Mouse (Mus musculus) limb, embryonic 15.5 days (tissue): ENCODE measurements around the gene Cox4i2. TPM values are rescaled to one million over a fixed set of nuclear protein-coding genes. Genes with fewer than 3 reads are reported as not detected.
A peak's percentile ranks its signal among the peaks of the same experiment; 100 is the strongest.

ENCODE experiments used
- ATAC-seq: fragments of 200-750 bp; cut with Nextera tagmentation; 2 replicates; pipeline ENCODE4 v1.8.0; 2017; ENCODE audit warnings: low read depth, moderate TSS enrichment; ENCODE audit not compliant: insufficient number of reproducible peaks, low FRiP score, low TSS enrichment
- H3K27ac ChIP-seq: fragments of 300-500 bp; sonication (generic); 2 replicates; pipeline ENCODE4 v1.5.1; 2015; ENCODE audit warnings: moderate library complexity, mild to moderate bottlenecking, inconsistent platforms
- H3K27me3 ChIP-seq: fragments of 300-500 bp; sonication (generic); 2 replicates; pipeline ENCODE4 v1.6.1; 2015; ENCODE audit warnings: inconsistent platforms
- H3K36me3 ChIP-seq: fragments of 300-500 bp; sonication (generic); 2 replicates; pipeline ENCODE4 v1.6.1; 2015; ENCODE audit warnings: inconsistent platforms
- H3K4me1 ChIP-seq: fragments of 300-500 bp; sonication (generic); 2 replicates; pipeline ENCODE4 v1.6.1; 2015; ENCODE audit warnings: inconsistent platforms
- H3K4me2 ChIP-seq: fragments of 300-500 bp; sonication (generic); 2 replicates; pipeline ENCODE4 v1.6.1; 2015; ENCODE audit warnings: mild to moderate bottlenecking, inconsistent platforms
- H3K4me3 ChIP-seq: fragments of 300-500 bp; sonication (generic); 2 replicates; pipeline ENCODE4 v1.5.1; 2015; ENCODE audit warnings: mild to moderate bottlenecking, inconsistent platforms
- H3K9ac ChIP-seq: fragments of 300-500 bp; sonication (generic); 2 replicates; pipeline ENCODE4 v1.6.1; 2015; ENCODE audit warnings: inconsistent platforms
- H3K9me3 ChIP-seq: fragments of 300-500 bp; sonication (generic); 2 replicates; pipeline ENCODE4 v1.6.1; 2016; ENCODE audit warnings: inconsistent platforms
- WGBS: fragments of 180-500 bp; shearing (Covaris S2); methylation state at CpG from one replicate; pipeline ENCODE4 v1.1.7; 2015; 5-methylcytosine and 5-hydroxymethylcytosine counted together
- polyA plus RNA-seq: library from polyadenylated mRNA; unstranded; fragments of >200 nt; fragmentation: Nextera tagmentation; extraction: Ambion mirVana; gene quantifications from 2 replicates; pipeline ENCODE4 v1.2.1, GENCODE M21; 2015

Cox4i2 gene
- polyA plus RNA-seq, 1 experiment from 2014 or later, result 33.9 TPM

DNA sequence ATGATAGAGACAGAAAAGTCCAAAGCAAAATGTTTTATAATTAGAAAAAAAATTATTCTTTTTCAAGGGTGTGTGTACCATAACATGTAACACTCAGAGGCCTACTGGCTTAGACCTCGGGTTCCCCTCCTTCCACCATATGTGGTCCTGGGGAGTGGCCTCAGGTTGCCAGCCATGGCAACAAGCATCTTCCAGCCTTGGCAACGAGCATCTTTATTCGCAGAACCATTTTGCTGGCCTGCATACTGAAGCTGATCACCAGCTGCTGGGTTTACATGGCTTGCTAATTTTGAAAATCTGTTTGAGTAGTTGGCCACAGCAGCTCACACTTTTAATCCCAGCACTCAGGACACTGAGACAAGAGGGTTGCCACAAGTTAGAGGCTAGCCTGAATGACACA is 22.0 kb downstream of the Cox4i2 start:
- Histone ChIP-seq H3K27ac (no peak overlapping the region), H3K9ac (no peak overlapping the region), H3K4me1 (0 out of 2 replicates have a peak, but pooled peaks cover 4% of the 10 kb centered on the region), H3K4me2 (no peak overlapping the region), H3K4me3 (no peak overlapping the region), H3K27me3 (no peaks in the 10 kb centered on the region), H3K36me3 (peaks cover 17% of the 10 kb centered on the region), H3K9me3 (no peaks in the 10 kb centered on the region)
- WGBS, result 80% methylated on average over 3 of the region's 3 CpGs
- no peak for ATAC-seq

DNA sequence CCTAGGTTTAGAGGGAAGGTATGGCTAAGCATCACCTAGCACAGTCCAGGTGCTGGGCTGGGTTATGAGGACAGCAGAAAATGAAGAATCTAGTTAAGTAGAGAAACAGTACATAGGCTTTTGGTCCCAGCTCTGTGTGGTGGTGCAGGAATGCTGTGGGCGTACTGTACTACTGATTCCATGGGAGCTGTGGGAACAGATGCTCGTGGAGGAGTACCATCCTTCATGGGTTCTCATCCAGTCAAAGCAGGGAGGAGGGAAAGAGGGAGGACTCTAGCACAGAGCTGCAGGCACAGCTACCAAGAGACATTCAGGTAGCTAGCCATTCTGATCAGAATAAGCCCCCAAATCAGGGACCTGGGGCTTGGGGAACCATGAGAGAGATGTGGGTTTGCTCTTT is 22.5 kb downstream of the Cox4i2 start:
- H3K9me3 ChIP-seq, result no peaks in the 10 kb centered on the region
- no peak overlapping the region for H3K27ac ChIP-seq
- H3K36me3 ChIP-seq, result peaks cover 21% of the 10 kb centered on the region
- no peak overlapping the region for H3K9ac ChIP-seq
- no peak overlapping the region for H3K4me3 ChIP-seq
- WGBS, result 77% methylated on average over 2 of the region's 2 CpGs
- ATAC-seq, result no peak
- H3K4me2 ChIP-seq, result no peak overlapping the region
- no peaks in the 10 kb centered on the region for H3K27me3 ChIP-seq
- 0 out of 2 replicates have a peak, but pooled peaks cover 9% of the 10 kb centered on the region for H3K4me1 ChIP-seq

DNA sequence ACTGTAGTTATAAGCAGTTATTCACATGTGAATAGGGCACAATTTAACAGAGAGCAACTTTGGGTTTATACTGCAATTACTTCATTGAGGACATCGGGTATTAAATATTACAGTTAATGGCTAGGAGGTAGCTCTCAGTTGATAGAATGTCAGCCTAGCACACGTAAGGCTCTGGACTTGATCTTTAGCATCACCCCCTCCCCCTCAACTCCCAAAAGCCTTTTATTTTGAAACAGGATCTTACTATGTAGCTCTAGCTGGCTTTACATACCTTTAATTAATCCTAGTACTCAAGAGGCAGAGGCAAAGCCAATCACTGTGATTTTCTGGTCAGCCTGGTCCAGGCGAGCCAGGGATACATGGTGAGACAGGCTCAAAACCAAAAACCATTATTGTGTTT is 23.1 kb downstream of the Cox4i2 start:
- Histone ChIP-seq H3K27me3 (no peaks in the 10 kb centered on the region), H3K4me3 (no peak overlapping the region), H3K4me1 (0 out of 2 replicates have a peak, but pooled peaks cover 11% of the 10 kb centered on the region), H3K27ac (no peak overlapping the region), H3K9me3 (no peaks in the 10 kb centered on the region), H3K36me3 (peaks cover 25% of the 10 kb centered on the region), H3K4me2 (no peak overlapping the region), H3K9ac (no peak overlapping the region)
- 79% methylated on average over 3 of the region's 3 CpGs for WGBS
- no peak for ATAC-seq

DNA sequence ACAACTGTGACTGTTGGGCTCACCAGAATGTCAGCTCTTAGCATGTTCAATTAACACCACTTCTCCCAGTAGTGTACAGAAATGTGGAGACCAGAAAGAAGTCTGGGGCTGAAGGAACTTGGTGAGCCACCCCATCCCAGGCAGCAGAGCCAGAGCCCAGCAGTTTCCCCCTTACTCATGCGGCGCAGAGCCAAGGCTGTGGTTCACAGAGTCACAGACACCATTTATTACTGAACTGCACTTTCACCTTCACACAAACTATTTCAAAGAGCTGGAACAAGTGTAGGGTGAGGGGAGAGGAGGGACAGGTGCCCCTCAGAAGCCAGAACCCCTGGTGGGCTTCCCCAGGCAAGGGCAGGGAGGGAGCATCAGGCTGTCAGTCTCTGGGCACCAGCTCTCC is 26.5 kb downstream of the Cox4i2 start:
- no peaks in the 10 kb centered on the region for H3K27me3 ChIP-seq
- H3K4me1 ChIP-seq, result peaks cover 18% of the 10 kb centered on the region
- no peak overlapping the region for H3K27ac ChIP-seq
- H3K9ac ChIP-seq, result no peak overlapping the region
- no peak for ATAC-seq
- no peak overlapping the region for H3K4me2 ChIP-seq
- no peak overlapping the region for H3K4me3 ChIP-seq
- H3K36me3 ChIP-seq, result peaks cover 32% of the 10 kb centered on the region
- WGBS, result 84% methylated on average over 2 of the region's 2 CpGs
- H3K9me3 ChIP-seq, result no peaks in the 10 kb centered on the region

DNA sequence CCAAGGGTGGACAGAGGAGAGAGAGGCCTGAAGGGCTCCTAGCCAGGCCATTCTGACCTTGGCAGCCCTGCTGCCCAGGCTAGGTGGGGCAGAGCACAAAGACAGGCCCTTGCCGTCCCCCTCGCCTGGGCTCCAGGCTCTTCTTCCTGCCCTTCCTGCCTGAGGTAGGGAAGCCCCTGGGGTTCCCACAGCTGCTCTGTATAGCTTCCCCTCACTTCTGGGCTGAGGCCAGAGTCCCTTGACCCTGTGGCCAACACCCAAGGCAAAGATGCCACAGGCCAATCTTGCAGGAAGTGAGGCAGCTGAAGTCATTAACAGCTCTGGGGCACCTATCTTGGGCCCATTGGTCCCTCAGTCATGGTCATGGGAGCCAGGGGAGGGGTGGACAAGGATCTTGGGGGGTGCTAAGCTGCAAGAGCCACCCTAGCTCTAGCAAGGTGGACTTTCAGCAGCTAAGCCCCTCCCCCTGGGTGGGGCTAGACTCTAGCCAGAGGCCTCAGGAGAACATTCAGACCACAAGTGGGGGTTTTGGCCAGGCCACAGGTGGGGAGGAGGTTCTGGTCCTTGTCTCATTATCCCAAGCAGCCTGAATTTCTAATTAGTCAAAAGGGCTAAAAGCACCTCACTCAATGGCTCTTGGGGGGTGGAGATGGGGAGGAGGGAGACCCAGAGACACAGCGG is 27.2 kb downstream of the Cox4i2 start:
- no peak overlapping the region for H3K9ac ChIP-seq
- no peaks in the 10 kb centered on the region for H3K9me3 ChIP-seq
- H3K27ac ChIP-seq, result no peak overlapping the region
- no peaks in the 10 kb centered on the region for H3K27me3 ChIP-seq
- H3K4me2 ChIP-seq, result no peak overlapping the region
- H3K36me3 ChIP-seq, result peaks cover 32% of the 10 kb centered on the region
- ATAC-seq, result no peak
- peaks cover 25% of the 10 kb centered on the region for H3K4me1 ChIP-seq
- H3K4me3 ChIP-seq, result no peak overlapping the region
- WGBS, result 93% methylated on average over 3 of the region's 3 CpGs

DNA sequence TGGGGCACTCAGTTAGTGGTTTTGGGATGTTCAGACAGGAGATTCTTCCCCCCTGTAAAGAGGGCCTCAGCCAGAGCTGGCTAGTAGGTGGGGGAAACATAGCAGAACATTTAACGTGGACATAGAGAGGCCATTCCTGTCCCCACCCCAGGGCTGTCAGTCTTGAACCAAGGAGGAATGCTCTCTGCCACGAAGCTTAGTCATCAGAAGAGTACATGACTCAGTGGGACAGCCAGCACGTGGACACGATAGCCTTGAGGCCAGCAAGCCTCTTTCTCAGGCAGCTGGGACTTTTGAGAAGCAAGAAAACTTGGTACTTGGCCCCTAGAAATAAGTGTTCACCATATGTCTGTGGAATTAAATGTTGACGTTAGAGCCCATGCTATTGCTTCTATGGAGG is 28.7 kb downstream of the Cox4i2 start:
- Histone ChIP-seq H3K4me2 (no peak overlapping the region), H3K4me3 (no peak overlapping the region), H3K4me1 (peaks cover 24% of the 10 kb centered on the region), H3K36me3 (peaks cover 32% of the 10 kb centered on the region), H3K9ac (no peak overlapping the region), H3K27me3 (no peaks in the 10 kb centered on the region), H3K27ac (no peak overlapping the region), H3K9me3 (no peaks in the 10 kb centered on the region)
- 76% methylated on average over 5 of the region's 5 CpGs for WGBS
- ATAC-seq, result no peak

DNA sequence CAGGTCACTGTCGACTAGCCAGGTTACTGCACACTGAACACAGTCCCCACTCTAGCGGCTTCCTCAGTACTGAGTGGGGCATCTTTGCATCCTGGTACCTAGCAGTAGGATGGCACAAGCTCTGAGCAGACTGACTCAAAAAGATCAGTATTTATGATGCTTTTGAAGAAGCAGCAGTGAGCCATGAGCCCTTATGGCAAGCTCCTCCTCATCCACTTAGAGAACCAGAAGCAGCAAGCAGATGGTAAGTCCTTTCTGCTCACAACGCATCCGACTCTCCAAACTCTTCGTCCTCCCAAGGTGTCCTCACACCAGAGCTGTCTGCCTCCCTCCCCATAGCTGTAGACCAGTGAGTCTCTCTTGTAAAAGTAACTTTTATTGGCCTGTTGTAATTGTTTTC is 29.3 kb downstream of the Cox4i2 start:
- H3K4me1 ChIP-seq, result peaks cover 24% of the 10 kb centered on the region
- H3K4me3 ChIP-seq, result no peak overlapping the region
- no peak for ATAC-seq
- H3K9me3 ChIP-seq, result no peaks in the 10 kb centered on the region
- H3K27ac ChIP-seq, result no peak overlapping the region
- WGBS, result 87% methylated on average over 5 of the region's 5 CpGs
- no peaks in the 10 kb centered on the region for H3K27me3 ChIP-seq
- H3K4me2 ChIP-seq, result no peak overlapping the region
- no peak overlapping the region for H3K9ac ChIP-seq
- peaks cover 32% of the 10 kb centered on the region for H3K36me3 ChIP-seq

DNA sequence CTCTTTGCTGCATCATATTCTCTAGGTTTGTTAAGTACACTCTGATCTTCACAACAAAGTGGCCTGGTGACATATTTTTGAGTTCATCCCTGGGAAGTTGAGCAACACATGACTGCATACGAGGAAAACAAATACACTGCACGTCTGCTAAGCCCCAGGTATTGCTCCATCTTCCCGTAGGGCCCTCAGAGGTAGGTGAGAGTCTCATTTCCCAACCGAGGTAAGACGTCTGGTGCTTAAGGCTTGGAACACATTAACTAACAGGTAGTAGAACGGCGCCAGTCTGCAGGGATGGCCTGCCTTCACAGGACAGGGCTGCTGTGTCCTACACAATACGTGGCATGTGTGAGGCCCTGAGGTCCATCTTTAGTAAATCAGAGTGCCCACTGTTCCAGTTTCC is 30.7 kb downstream of the Cox4i2 start:
- no peak for ATAC-seq
- Histone ChIP-seq H3K27ac (peak overlapping the region; percentile 84), H3K9me3 (no peaks in the 10 kb centered on the region), H3K4me3 (no peak overlapping the region), H3K27me3 (no peaks in the 10 kb centered on the region), H3K36me3 (peaks cover 23% of the 10 kb centered on the region), H3K4me1 (peaks cover 34% of the 10 kb centered on the region), H3K4me2 (no peak overlapping the region), H3K9ac (no peak overlapping the region)
- 88% methylated on average over 8 of the region's 8 CpGs for WGBS

DNA sequence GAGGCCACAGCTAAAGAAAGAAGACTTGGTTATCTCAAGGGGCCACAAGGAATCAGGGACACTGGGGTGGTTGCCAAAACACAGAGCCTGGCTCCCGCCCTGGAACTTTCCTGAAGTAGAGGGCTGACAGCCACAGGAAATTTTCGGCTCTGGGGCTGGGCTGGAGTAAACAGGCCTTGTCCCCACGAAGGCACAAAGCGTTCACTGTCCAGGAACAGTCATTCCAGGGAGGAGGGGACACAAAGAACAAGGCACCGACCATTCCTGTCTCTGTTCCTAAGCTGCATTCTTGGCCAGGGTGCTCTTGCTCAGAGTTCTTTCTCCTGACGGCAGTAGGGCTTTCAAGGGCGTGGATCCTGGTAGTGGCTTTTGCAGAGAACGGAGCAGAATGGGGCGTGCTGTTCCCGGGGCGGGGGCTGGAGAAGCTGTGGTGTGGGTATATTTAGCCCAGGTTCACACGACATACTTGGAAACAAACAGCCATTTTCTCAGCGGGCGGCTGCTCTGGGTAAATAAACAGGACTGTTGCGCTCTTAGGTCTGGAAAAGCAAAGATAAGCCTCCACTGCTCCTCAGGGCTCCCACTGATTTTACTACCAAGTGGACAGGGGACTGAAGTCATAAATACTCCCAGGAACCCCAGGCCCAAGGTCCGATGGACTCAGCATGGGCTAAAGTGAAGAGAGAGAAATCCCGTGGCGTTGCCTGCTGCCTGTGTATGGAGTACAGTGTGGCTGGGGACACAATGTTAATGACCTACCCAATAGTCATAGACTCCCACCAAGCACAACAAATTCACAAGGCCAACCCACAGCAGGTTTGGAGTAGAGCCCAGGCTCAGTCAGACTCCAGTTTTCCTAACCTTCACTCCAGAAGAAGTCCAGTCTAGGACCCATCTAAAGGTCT is 31.7 kb downstream of the Cox4i2 start:
- H3K4me2 ChIP-seq, result peak overlapping the region; percentile 0; the same call in 1 of the 2 replicates
- peaks cover 38% of the 10 kb centered on the region for H3K4me1 ChIP-seq
- WGBS, result 37% methylated on average over 18 of the region's 18 CpGs
- no peak overlapping the region for H3K4me3 ChIP-seq
- H3K27me3 ChIP-seq, result no peaks in the 10 kb centered on the region
- H3K27ac ChIP-seq, result peak overlapping the region; percentile 84
- no peak overlapping the region for H3K9ac ChIP-seq
- peak; percentile 62; the same call in 1 of the 2 replicates for ATAC-seq
- no peaks in the 10 kb centered on the region for H3K9me3 ChIP-seq
- peaks cover 18% of the 10 kb centered on the region for H3K36me3 ChIP-seq

DNA sequence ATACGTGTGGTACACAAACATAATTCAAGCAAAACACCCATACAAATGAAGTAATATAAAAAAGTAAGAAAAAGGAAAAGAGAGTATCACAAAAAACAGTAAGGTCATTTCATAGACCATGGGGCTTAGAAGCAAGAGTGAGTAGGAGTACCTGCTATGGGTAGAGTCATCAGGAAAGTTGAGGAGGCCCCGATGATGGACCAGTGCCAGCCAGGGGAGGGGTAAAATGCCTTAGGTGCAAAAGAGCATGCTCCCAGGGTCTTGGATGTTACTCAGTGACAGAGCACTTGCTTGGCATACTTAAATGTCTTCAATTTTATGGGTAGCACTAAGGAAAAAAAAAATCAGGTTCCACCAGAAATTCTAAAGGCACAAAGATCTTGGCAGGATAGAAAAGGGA is 33.2 kb downstream of the Cox4i2 start:
- Histone ChIP-seq H3K4me2 (no peak overlapping the region), H3K4me3 (no peak overlapping the region), H3K36me3 (peaks cover 6% of the 10 kb centered on the region; the same call in 1 of the 2 replicates), H3K4me1 (peaks cover 32% of the 10 kb centered on the region), H3K9me3 (no peaks in the 10 kb centered on the region), H3K9ac (no peak overlapping the region), H3K27me3 (no peaks in the 10 kb centered on the region), H3K27ac (peak overlapping the region; percentile 27; the same call in 1 of the 2 replicates)
- ATAC-seq, result no peak
- WGBS, result 91% methylated on average over 2 of the region's 2 CpGs

DNA sequence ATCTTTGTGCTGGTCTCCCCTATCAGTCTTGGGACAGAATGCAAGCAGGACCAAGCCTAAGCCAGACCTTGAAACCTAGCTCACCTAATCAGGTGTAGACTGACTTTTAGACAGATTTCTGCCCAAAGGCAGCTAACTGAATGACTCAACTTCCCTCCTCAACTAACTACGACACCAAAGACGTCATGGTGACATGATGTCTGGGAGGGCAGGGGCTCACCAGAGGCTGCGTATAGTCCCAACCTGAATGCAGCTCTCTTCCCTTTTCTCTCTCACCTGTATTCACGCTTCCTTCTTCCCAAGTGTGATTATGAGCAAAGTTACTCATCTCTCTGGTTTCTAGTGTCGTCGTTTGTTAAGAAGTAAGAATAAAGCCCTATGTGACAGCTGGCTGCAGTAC is 33.6 kb downstream of the Cox4i2 start:
- WGBS, result 87% methylated on average over 6 of the region's 6 CpGs
- Histone ChIP-seq H3K9me3 (no peaks in the 10 kb centered on the region), H3K27me3 (no peaks in the 10 kb centered on the region), H3K9ac (no peak overlapping the region), H3K4me1 (peaks cover 33% of the 10 kb centered on the region), H3K36me3 (peaks cover 3% of the 10 kb centered on the region; the same call in 1 of the 2 replicates), H3K4me2 (no peak overlapping the region), H3K4me3 (no peak overlapping the region), H3K27ac (no peak overlapping the region)
- ATAC-seq, result no peak

DNA sequence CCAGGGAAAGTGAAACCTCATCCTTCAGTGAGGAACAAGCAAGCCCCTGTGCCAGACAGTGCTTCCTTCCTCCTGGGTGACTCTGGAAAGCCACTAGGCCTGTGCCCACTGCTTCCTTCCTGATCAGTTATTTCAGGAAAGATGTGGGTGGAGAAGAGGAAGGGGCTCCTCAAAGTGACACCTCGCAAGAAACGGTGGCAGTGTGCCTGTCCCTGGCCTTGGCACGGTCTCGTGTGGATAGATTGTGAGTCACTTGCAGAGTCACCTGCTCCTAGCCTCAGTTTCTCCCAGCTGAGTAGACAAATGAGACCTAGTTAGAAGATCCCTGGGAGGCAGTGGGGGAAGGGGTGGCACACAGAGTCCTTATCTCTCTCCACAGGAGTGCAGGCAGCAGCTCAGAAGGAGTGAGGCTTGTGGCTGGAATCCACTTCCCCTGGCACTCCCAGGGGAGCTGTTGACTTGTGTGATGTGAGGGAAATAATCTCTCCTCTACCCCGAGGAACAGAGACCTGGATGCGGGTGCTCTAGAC is 35.0 kb downstream of the Cox4i2 start:
- 57% methylated on average over 6 of the region's 6 CpGs for WGBS

More for the DNA sequence above, 35.0 kb downstream of the Cox4i2 start:
- Histone ChIP-seq H3K4me2 (no peak overlapping the region), H3K27ac (peak overlapping the region; percentile 38; the same call in 1 of the 2 replicates), H3K4me3 (no peak overlapping the region), H3K4me1 (peaks cover 38% of the 10 kb centered on the region), H3K27me3 (no peaks in the 10 kb centered on the region), H3K9ac (no peak overlapping the region), H3K36me3 (peaks cover 3% of the 10 kb centered on the region; the same call in 1 of the 2 replicates), H3K9me3 (no peaks in the 10 kb centered on the region)
- no peak for ATAC-seq
